Mouse (Mus musculus) stomach, embryonic 14.5 days (tissue): Measurements from ENCODE around the gene Tlx1. TPM values are rescaled to one million over a fixed set of nuclear protein-coding genes. Genes with fewer than 3 reads are reported as not detected.

Experiments used
- ATAC-seq: fragments of 200-750 bp; cut with Nextera tagmentation; 2 replicates; pipeline ENCODE4 v1.8.0; 2017; ENCODE audit warnings: low read depth, moderate TSS enrichment; ENCODE audit not compliant: insufficient number of reproducible peaks, insufficient read depth, low FRiP score
- H3K27ac ChIP-seq: fragments of 300-500 bp; sonication (generic); 2 replicates; pipeline ENCODE4 v1.5.1; 2014; ENCODE audit warnings: mild to moderate bottlenecking, low read length, moderate library complexity, mixed read lengths
- H3K27me3 ChIP-seq: fragments of 300-500 bp; sonication (generic); 2 replicates; pipeline ENCODE4 v1.6.1; 2014; ENCODE audit warnings: low read length, control low read depth, mixed read lengths; ENCODE audit not compliant: control insufficient read depth, insufficient read depth
- H3K36me3 ChIP-seq: fragments of 300-500 bp; sonication (generic); 2 replicates; pipeline ENCODE4 v1.6.1; 2014; ENCODE audit warnings: mild to moderate bottlenecking, control low read depth, low read length, moderate library complexity, mixed read lengths; ENCODE audit not compliant: control insufficient read depth, insufficient read depth
- H3K4me1 ChIP-seq: fragments of 300-500 bp; sonication (generic); 2 replicates; pipeline ENCODE4 v1.6.1; 2014; ENCODE audit warnings: low read length, control low read depth, mixed read lengths; ENCODE audit not compliant: control insufficient read depth, insufficient read depth
- H3K4me2 ChIP-seq: fragments of 300-500 bp; sonication (generic); replicated peaks from 2 replicates; pipeline ENCODE4 v1.6.1; 2014; ENCODE audit warnings: low read depth, low read length, control low read depth
- H3K4me3 ChIP-seq: fragments of 300-500 bp; sonication (generic); 2 replicates; pipeline ENCODE4 v1.5.1; 2014; ENCODE audit warnings: low read depth, low read length, control low read depth
- H3K9ac ChIP-seq: fragments of 300-500 bp; sonication (generic); replicated peaks from 2 replicates; pipeline ENCODE4 v1.6.1; 2014; ENCODE audit warnings: low read depth, mild to moderate bottlenecking, control low read depth, low read length, moderate library complexity, mixed read lengths
- H3K9me3 ChIP-seq: fragments of 300-500 bp; sonication (generic); 2 replicates; pipeline ENCODE4 v1.6.1; 2016; ENCODE audit warnings: low read depth, low read length, control low read depth; ENCODE audit not compliant: control insufficient read depth
- whole genome bisulfite sequencing: fragments of 180-500 bp; shearing (Covaris S2); extraction: QIAGEN DNeasy Blood & Tissue Kit; methylation state at CpG from one replicate; pipeline ENCODE4 v1.1.7; 2014; 5-methylcytosine and 5-hydroxymethylcytosine counted together
- polyA plus RNA-seq: library from polyadenylated mRNA; unstranded; fragments of >200 nt; fragmentation: Nextera tagmentation; extraction: Ambion mirVana; gene quantifications from 2 replicates; pipeline ENCODE4 v1.2.1, GENCODE M21; 2014

The Tlx1 gene
- polyA plus RNA-seq, 1 experiment from 2014 or later: 0.12 TPM

DNA sequence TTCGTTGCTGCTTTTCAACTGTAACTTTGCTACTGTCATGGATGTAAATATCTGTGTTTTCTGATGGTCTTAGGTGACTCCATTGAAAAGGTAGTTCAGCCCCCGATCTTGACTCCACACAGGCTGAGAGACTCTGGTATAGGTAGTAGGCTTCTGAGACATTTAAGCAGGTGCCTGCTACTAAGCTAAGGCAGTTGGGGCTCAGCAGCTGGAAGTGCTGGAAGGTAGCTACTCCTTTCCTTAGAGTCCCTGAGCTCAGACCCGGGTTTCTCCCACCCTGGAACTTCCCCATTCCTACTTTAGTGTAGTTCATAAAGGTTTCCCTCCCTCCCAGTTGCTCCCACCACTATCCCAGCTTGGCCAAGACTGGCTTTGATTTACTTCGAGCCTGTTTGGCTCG is 9.5 kb downstream of the Tlx1 start:
- Histone ChIP-seq H3K36me3 (no peaks in the 10 kb centered on the region), H3K27ac (no peak overlapping the region), H3K27me3 (peaks cover 94% of the 10 kb centered on the region), H3K9ac (no peak overlapping the region), H3K4me3 (no peak overlapping the region), H3K9me3 (no peaks in the 10 kb centered on the region), H3K4me1 (0 out of 2 replicates have a peak, but pooled peaks cover 2% of the 10 kb centered on the region), H3K4me2 (no peak overlapping the region)
- ATAC-seq: no peak
- 5% methylated on average over 5 of the region's 5 CpGs for WGBS

DNA sequence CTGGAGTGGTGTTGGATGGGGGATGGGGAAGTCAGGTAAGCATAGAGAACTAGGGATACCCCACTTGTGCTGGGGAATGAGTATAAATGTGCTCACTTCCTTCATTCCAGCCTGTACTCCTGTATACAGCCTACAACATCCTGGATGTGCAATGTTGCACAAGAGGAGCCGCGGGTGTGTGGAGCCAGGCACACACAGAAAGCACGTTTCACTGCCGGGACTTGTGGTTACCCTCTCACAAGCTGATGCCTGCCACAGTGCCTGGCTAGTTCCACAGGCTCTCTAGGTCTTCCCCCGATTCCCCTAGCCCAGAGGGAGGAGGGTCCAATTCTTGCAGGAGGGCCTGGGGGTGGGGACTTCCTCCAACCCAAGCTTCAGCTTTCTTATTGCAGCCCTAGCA is 10.0 kb downstream of the Tlx1 start:
- 1% methylated on average over 5 of the region's 5 CpGs for WGBS
- ATAC-seq: no peak
- Histone ChIP-seq H3K36me3 (no peaks in the 10 kb centered on the region), H3K4me3 (no peak overlapping the region), H3K9me3 (no peaks in the 10 kb centered on the region), H3K27me3 (peaks cover 94% of the 10 kb centered on the region), H3K9ac (no peak overlapping the region), H3K27ac (no peak overlapping the region), H3K4me1 (0 out of 2 replicates have a peak, but pooled peaks cover 2% of the 10 kb centered on the region), H3K4me2 (0 out of 2 replicates have a peak overlapping the region, but pooled peaks have one; percentile 18)

DNA sequence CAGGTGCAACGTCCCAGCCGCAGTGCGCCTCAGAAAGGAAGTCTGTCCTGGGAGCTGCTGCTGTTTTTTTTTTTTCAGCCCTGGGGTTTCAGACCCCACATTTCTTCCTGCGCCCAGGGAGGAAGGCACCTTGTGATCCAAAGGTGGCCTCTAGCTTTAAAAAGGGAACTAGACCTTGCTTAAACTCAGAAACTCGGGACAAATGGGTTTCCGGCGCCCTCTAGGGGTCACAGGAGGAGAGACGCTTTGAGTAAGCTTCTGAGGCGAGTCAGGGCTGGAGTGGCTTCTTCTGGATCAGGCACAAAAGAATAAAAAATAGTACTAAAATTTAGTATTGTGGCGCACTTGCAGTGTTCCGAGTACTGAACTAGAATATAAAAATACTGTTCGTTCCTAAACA is 10.6 kb downstream of the Tlx1 start:
- no peak overlapping the region for H3K9ac ChIP-seq
- no peak for ATAC-seq
- H3K9me3 ChIP-seq: no peaks in the 10 kb centered on the region
- peaks cover 91% of the 10 kb centered on the region for H3K27me3 ChIP-seq
- H3K4me3 ChIP-seq: no peak overlapping the region
- H3K36me3 ChIP-seq: no peaks in the 10 kb centered on the region
- WGBS: under 1% methylated on average over 12 of the region's 12 CpGs
- H3K27ac ChIP-seq: no peak overlapping the region
- 0 out of 2 replicates have a peak overlapping the region, but pooled peaks have one; percentile 18 for H3K4me2 ChIP-seq
- 0 out of 2 replicates have a peak, but pooled peaks cover 2% of the 10 kb centered on the region for H3K4me1 ChIP-seq

DNA sequence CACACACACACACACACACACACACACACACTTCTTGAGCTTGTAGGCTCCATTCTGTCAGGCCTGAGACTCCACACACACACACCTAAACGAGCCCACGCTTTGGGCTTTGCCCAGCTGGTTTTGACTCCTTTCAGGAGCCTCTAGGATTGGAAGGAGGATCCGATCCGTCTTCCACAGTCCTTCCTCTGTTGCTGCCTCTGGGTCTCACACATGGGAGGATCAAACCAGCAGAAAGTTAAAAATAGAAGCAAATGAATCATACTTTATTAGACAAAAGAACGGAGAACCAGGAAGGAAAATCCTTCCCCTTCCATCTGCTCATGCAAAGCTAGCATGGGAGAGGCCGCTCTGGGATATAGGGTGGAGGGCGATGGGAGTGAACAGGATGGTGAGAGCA is 11.7 kb downstream of the Tlx1 start:
- H3K27me3 ChIP-seq: peaks cover 80% of the 10 kb centered on the region
- ATAC-seq: no peak
- no peak overlapping the region for H3K27ac ChIP-seq
- H3K9me3 ChIP-seq: no peaks in the 10 kb centered on the region
- H3K4me2 ChIP-seq: no peak overlapping the region
- H3K9ac ChIP-seq: no peak overlapping the region
- H3K4me3 ChIP-seq: no peak overlapping the region
- 33% methylated on average over 7 of the region's 7 CpGs for WGBS
- 0 out of 2 replicates have a peak, but pooled peaks cover 2% of the 10 kb centered on the region for H3K4me1 ChIP-seq
- no peaks in the 10 kb centered on the region for H3K36me3 ChIP-seq

DNA sequence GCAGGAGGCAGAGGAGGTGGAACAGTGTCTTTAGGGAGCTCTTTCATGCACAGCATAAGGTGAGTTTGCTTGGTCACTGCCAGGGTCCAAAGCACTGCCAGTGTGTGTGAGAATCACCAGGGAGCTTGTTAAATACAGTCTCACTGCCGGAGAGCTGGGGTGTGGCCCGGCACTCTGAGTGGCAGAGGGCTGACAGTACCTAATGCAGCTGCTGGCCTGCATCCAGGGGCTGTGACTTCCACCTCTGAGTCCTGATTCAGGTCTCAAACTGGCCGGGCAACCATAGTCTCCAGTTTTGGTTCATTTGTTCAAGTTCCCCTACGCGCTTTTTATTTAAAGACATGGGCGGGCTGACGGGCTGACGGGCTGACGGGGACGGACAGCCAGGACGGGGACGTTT is 12.4 kb downstream of the Tlx1 start:
- WGBS: 4% methylated on average over 12 of the region's 12 CpGs
- Histone ChIP-seq H3K27me3 (peaks cover 75% of the 10 kb centered on the region), H3K4me1 (0 out of 2 replicates have a peak, but pooled peaks cover 2% of the 10 kb centered on the region), H3K27ac (no peak overlapping the region), H3K9me3 (no peaks in the 10 kb centered on the region), H3K4me3 (no peak overlapping the region), H3K36me3 (no peaks in the 10 kb centered on the region), H3K9ac (no peak overlapping the region), H3K4me2 (no peak overlapping the region)
- ATAC-seq: no peak

DNA sequence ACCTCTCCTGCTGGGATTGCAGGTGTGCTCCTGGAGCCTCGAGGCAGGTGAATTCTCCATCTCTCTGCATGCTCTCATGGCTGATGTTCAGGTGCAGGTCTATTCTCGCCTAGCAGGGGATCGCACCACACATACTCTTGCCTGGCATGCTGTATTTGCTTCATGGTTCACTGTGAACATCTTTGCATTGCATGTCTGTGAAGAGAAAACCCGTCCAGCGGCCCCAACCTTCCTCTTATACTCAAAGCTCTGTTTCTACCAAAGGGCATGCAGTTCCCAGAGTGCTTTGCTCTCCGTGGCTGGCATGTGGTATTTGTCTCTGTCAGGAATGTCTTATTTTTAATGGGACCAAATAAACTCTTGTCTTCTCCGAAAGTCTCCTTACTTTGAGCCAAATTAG is 20.0 kb downstream of the Tlx1 start:
- H3K4me1 ChIP-seq: no peaks in the 10 kb centered on the region
- H3K36me3 ChIP-seq: no peaks in the 10 kb centered on the region
- peaks cover 10% of the 10 kb centered on the region; the same call in 1 of the 2 replicates for H3K27me3 ChIP-seq
- no peak for ATAC-seq
- WGBS: 67% methylated on average over 7 of the region's 7 CpGs
- no peak overlapping the region for H3K9ac ChIP-seq
- no peak overlapping the region for H3K27ac ChIP-seq
- no peak overlapping the region for H3K4me3 ChIP-seq
- no peak overlapping the region for H3K4me2 ChIP-seq
- H3K9me3 ChIP-seq: no peaks in the 10 kb centered on the region

DNA sequence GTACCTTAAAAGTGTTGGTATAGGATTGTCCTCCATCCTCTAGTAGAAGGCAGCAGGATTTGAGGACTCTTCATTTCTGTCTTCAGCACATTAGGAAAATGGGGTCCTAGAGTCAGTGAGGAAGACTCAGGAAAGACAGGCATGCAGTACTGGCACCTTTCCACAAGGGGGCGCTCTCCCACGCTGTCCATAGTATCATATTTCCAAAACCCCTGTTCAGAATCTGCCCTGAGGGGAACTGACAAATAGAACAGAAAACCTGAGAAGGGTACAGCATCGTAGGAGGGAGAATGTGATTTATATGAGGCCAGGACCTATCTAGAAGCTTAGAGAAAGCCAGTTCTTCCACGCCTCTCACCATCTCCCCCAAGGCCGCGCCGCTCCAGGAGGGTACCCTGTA is 24.3 kb downstream of the Tlx1 start:
- Histone ChIP-seq H3K27me3 (no peaks in the 10 kb centered on the region), H3K9ac (no peak overlapping the region), H3K27ac (no peak overlapping the region), H3K4me3 (no peak overlapping the region), H3K4me2 (no peak overlapping the region), H3K36me3 (no peaks in the 10 kb centered on the region), H3K9me3 (no peaks in the 10 kb centered on the region), H3K4me1 (peaks cover 3% of the 10 kb centered on the region; the same call in 1 of the 2 replicates)
- no peak for ATAC-seq
- 58% methylated on average over 7 of the region's 7 CpGs for WGBS

DNA sequence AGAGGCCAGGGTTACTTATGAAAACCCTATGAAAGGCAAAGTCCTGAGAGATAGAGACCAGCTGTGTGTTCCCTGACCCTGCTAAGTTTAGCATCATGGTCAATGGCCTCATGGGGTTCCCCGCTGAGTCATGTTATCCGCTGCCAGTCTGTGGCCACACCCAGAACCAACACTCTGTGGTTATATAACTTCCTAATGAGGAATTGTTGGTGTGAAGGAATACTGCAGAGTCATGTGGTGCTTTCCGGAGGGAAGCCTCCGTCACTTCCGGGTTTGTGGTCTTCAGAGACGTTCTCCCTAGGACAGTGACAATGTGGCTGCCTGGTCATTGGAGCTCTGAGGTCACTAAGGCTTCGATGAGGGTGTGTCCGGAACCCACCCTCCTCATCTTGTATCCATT is 25.8 kb downstream of the Tlx1 start:
- Histone ChIP-seq H3K4me1 (peaks cover 3% of the 10 kb centered on the region; the same call in 1 of the 2 replicates), H3K9ac (no peak overlapping the region), H3K9me3 (no peaks in the 10 kb centered on the region), H3K4me2 (no peak overlapping the region), H3K36me3 (no peaks in the 10 kb centered on the region), H3K27me3 (no peaks in the 10 kb centered on the region), H3K27ac (no peak overlapping the region), H3K4me3 (no peak overlapping the region)
- no peak for ATAC-seq
- WGBS: 65% methylated on average over 8 of the region's 8 CpGs
